Comparison of ENCODE assay signal across 10 mouse cellular contexts in the genomic region with DNA sequence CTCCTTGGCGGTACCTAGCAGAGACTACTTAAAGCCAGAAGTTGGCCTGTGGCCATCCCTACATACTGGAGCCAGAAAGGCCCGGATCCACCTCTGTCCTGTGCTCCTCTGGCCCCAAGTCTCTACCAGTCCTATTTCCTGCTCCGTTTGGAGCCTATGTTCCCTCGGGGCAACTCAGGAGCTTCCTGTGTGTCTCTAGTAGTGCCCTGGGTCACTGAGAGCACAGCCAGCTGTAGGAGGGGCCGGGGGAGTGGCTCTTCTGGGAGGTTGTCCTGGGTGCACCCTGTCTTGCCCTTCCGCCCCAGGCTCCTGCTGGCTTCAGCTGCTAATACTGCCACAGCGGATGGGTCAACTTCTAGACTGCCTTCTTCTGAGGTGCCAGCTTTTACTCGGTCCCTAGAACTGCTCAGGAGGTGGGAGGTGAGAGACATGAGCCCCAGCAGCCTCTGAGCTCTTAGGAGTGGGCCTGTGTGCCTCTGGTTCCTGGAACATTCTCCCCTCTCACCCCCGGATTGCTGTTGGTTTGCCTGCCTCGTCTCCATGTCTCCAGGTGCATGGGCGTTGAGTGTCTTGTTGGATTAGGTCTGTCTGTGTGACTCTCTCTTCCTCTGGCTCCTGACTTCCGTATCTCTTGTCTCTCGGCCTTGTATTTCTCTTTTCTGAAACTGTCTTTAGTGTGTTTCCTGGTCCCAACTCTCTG. TPM values are rescaled to one million over a fixed set of nuclear protein-coding genes. Genes with fewer than 3 reads are reported as not detected.
A peak's percentile ranks its signal among the peaks of the same experiment; 100 is the strongest.
DNase-seq lines count a peak whose midpoint lies in the region; ATAC-seq and TF ChIP-seq lines count a peak whose summit lies in the region.
"Had no signal": no experiment of that assay in that cellular context is flagged by ENCODE, and none has a peak within 500 bp of the region (broad histone marks: within the 10 kb centered on the region; RNA-seq: fewer than 3 reads in every experiment).

No protein-coding gene starts in this region.

- no peak overlapping the region for H3K4me3 ChIP-seq in heart, embryonic 11.5 days (ENCODE audit: low read depth, low read length)
- H3K4me3 ChIP-seq in E14TG2a.4 (replicated peaks; ENCODE audit: low read length) = peak overlapping the region; percentile 39; the same call in 1 of the 2 replicates
- H3K4me3 ChIP-seq in embryonic fibroblast, embryonic 13.5 days (ENCODE audit: insufficient read depth, low read length) = no peak overlapping the region
- no peak overlapping the region for H3K4me3 ChIP-seq in liver, embryonic 15.5 days (replicated peaks)
- H3K4me3 ChIP-seq: limb, embryonic 15.5 days had no signal

- H3K4me1 ChIP-seq in heart, embryonic 11.5 days (ENCODE audit: control insufficient read depth, insufficient read depth, low read length) = peaks cover 36% of the 10 kb centered on the region
- peaks cover 98% of the 10 kb centered on the region for H3K4me1 ChIP-seq in E14TG2a.4 (replicated peaks; ENCODE audit: low read depth, low read length)
- peaks cover 9% of the 10 kb centered on the region for H3K4me1 ChIP-seq in embryonic fibroblast, embryonic 13.5 days (ENCODE audit: control insufficient read depth, insufficient read depth, low read length)
- peaks cover 56% of the 10 kb centered on the region for H3K4me1 ChIP-seq in liver, embryonic 15.5 days (replicated peaks)

- no peak for TF ChIP-seq POLR2A in embryonic fibroblast, embryonic 13.5 days (IDR thresholded peaks at IDR 0.05; ENCODE audit: low read depth, low read length)

- peak overlapping the region; percentile 42 for H3K4me2 ChIP-seq in heart, embryonic 11.5 days
- H3K4me2 ChIP-seq in liver, embryonic 15.5 days = no peak overlapping the region
- H3K4me2 ChIP-seq: limb, embryonic 15.5 days had no signal

- 0 out of 2 replicates have a peak overlapping the region, but pooled peaks have one; percentile 6 for H3K27ac ChIP-seq in heart, embryonic 11.5 days (ENCODE audit: low read depth, low read length)
- peak overlapping the region; percentile 35; the same call in 1 of the 2 replicates for H3K27ac ChIP-seq in embryonic fibroblast, embryonic 13.5 days (ENCODE audit: insufficient read depth, low read length)
- peak overlapping the region; percentile 12; the same call in 1 of the 2 replicates for H3K27ac ChIP-seq in liver, embryonic 15.5 days (replicated peaks)
- H3K27ac ChIP-seq: limb, embryonic 15.5 days had no signal

- intact Hi-C loops in heart, postnatal 36 days (cut with DNase I) = no loop called here

- H3K9ac ChIP-seq in heart, embryonic 11.5 days (ENCODE audit: low read depth, low read length) = 0 out of 2 replicates have a peak overlapping the region, but pooled peaks have one; percentile 16
- no peak overlapping the region for H3K9ac ChIP-seq in liver, embryonic 15.5 days
- H3K9ac ChIP-seq: limb, embryonic 15.5 days had no signal

- no peaks in the 10 kb centered on the region for H3K9me3 ChIP-seq in heart, embryonic 11.5 days (replicated peaks; ENCODE audit: control insufficient read depth, low read length)
- H3K9me3 ChIP-seq in E14TG2a.4 (ENCODE audit: low read length) = no peaks in the 10 kb centered on the region
- no peaks in the 10 kb centered on the region for H3K9me3 ChIP-seq in liver, embryonic 15.5 days (replicated peaks)
- H3K9me3 ChIP-seq: G1E; limb, embryonic 15.5 days had no signal

- WGBS in heart, embryonic 11.5 days (ENCODE audit: insufficient replicate concordance) = 74% methylated on average over 13 of the region's 13 CpGs
- WGBS in liver, embryonic 15.5 days (ENCODE audit: insufficient replicate concordance) = 74% methylated on average over 13 of the region's 13 CpGs

- DNase-seq in heart, postnatal 36 days = no peak
- DNase-seq in yolk sac, embryonic 10.5 days (ENCODE audit: low spot score) = no peak
- no peak for DNase-seq in embryo, embryonic 11 days
- DNase-seq in thymus, postnatal 4 days = no peak

- ATAC-seq in heart, embryonic 11.5 days (replicated peaks; ENCODE audit: insufficient number of reproducible peaks, low FRiP score, low TSS enrichment) = no peak
- ATAC-seq in liver, embryonic 15.5 days (ENCODE audit: insufficient read depth) = no peak

- 0 out of 2 replicates have a peak, but pooled peaks cover 2% of the 10 kb centered on the region for H3K27me3 ChIP-seq in heart, embryonic 11.5 days (ENCODE audit: control insufficient read depth, insufficient read depth, low read length)
- H3K27me3 ChIP-seq in E14TG2a.4 (ENCODE audit: insufficient read depth, low read length) = no peaks in the 10 kb centered on the region
- H3K27me3 ChIP-seq in liver, embryonic 15.5 days = no peaks in the 10 kb centered on the region
- H3K27me3 ChIP-seq: limb, embryonic 15.5 days had no signal

- H3K36me3 ChIP-seq in heart, embryonic 11.5 days (ENCODE audit: control insufficient read depth, insufficient read depth, low read length) = peaks cover 10% of the 10 kb centered on the region; the same call in 1 of the 2 replicates
- peaks cover 96% of the 10 kb centered on the region for H3K36me3 ChIP-seq in E14TG2a.4 (ENCODE audit: insufficient read depth, low read length)
- peaks cover 58% of the 10 kb centered on the region for H3K36me3 ChIP-seq in liver, embryonic 15.5 days (replicated peaks)

- no peak for TF ChIP-seq CTCF in E14TG2a.4 (conservative IDR thresholded peaks at IDR 0.05; ENCODE audit: low read length)
- no peak for TF ChIP-seq CTCF in embryonic fibroblast, embryonic 13.5 days (IDR thresholded peaks at IDR 0.05; ENCODE audit: borderline replicate concordance, insufficient read depth, low read length)

RNA-seq across cellular contexts. Expression of a gene that starts 29.3 kb away (rescaled TPM):
- polyA plus RNA-seq in heart, embryonic 11.5 days (2014; fragmentation: Nextera tagmentation; extraction: Ambion mirVana) = 6.9 and 7.8 TPM in 2 replicates
- 10 to 100 TPM; 18.0 to 19.8 TPM for total RNA-seq in heart, postnatal 36 days (2021)
- 92.4 and 144 TPM in 2 replicates for polyA plus RNA-seq in embryonic fibroblast, embryonic 13.5 days (2011; ENCODE audit: insufficient read length, low read depth, missing spikeins)
- polyA plus RNA-seq in liver, embryonic 15.5 days (2015; fragmentation: Nextera tagmentation; extraction: Ambion mirVana) = 4.5 and 4.7 TPM in 2 replicates

Comparison
In these comparisons a context has a peak if more than half of its experiments do, and no peak if none do; other contexts are left out.
1. RNA of a gene that starts 29.3 kb away (polyA plus RNA-seq): 92.4 to 144 TPM in embryonic fibroblast, embryonic 13.5 days; 6.9 to 7.8 TPM in heart, embryonic 11.5 days and 4.5 to 4.7 TPM in liver, embryonic 15.5 days; every median in the first group is over 10 times any median in the second.
2. Peak in every context shown above with its lines, with median percentiles within 50 percentile points of each other: H3K27ac ChIP-seq.